Mouse (Mus musculus): ENCODE data around the gene Efcab9. TPM values are rescaled to one million over a fixed set of nuclear protein-coding genes. Genes with fewer than 3 reads are reported as not detected.

Efcab9 gene
- total and polyA plus RNA-seq, 2 experiments from 2014 or later, result 0.22 TPM; not detected in 1

DNA sequence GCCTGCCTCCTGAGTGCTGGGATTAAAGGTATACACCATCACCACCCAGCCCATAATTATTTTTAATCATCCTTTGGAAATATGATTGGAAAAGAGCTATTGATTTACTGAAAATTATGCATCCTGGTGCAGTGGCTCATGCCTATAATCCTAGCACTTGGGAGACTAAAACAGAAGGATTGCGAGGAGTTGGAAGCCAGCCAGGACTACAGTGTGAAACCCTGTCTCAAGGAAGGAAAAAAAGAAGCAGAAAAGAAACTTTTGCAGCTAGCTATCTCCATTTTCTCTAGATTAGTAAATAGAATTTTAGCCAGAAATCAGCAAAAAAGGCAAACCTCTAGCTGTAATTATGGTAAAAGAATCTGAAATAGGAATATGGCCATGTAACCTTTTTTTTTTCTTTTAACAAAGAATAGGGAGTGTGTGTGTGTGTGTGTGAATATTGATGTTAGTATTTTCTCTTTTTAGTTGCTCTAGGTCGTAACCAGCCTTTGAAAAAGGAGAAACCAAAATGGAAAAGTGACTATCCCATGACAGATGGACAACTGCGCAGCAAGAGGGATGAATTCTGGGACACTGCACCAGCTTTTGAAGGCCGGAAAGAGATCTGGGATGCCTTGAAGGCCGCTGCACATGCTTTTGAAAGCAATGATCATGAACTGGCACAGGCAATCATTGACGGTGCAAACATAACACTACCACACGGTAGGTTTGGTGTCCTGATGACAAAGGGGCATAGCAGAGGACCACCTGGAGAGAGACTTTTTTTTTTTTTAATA is 32.9 kb downstream of the Efcab9 start:
- no peaks in the 10 kb centered on the region for H3K36me3 ChIP-seq (ENCODE audit: insufficient read depth)
- WGBS, result 42% methylated on average over 7 of the region's 7 CpGs
- ATAC-seq, result no peak; the same call in 1 of the 2 replicates
- no peak for TF ChIP-seq CTCF (IDR thresholded peaks at IDR 0.05; ENCODE audit: low read depth)
- peak; percentile 77 for DNase-seq
- no peak overlapping the region for H3K9ac ChIP-seq
- H3K27me3 ChIP-seq (ENCODE audit: insufficient read depth, low read length), result no peaks in the 10 kb centered on the region
- no peaks in the 10 kb centered on the region for H3K9me3 ChIP-seq (ENCODE audit: low read length)
- H3K27ac ChIP-seq (ENCODE audit: low read depth, low read length), result no peak overlapping the region
- H3K4me1 ChIP-seq (ENCODE audit: insufficient read depth), result no peaks in the 10 kb centered on the region
- H3K4me2 ChIP-seq (ENCODE audit: low read depth), result no peak overlapping the region
- H3K4me3 ChIP-seq (ENCODE audit: low read depth, low read length), result no peak overlapping the region

DNA sequence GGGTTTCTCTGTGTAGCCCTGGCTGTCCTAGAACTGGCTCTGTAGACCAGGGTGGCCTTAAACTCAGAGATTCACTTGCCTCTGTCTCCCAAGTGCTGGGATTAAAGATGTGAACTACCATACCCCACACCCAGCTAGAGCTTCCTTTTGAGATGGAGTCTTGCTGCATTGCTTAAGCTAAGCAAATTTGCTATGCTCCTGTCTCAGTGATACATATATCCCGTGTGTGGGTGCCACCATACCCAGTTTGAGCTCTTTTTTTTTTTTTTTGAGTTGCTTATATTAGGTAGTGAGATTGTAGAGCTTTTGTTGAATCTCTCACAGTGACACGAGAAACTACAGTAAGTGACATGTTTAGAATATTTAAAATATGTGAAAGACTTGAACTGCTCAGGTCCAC is 36.6 kb downstream of the Efcab9 start:
- ATAC-seq, result no peak

GRCm38 (mm10) chr11:32493312-32493711 is 38.6 kb downstream of the Efcab9 start:
- Histone ChIP-seq H3K4me3 (ENCODE audit: low read depth, low read length) (no peak overlapping the region), H3K27ac (ENCODE audit: low read depth, low read length) (no peak overlapping the region), H3K4me1 (ENCODE audit: insufficient read depth) (0 out of 2 replicates have a peak, but pooled peaks cover 5% of the 10 kb centered on the region), H3K4me2 (ENCODE audit: low read depth) (no peak overlapping the region), H3K27me3 (ENCODE audit: insufficient read depth, low read length) (no peaks in the 10 kb centered on the region), H3K9ac (no peak overlapping the region), H3K36me3 (ENCODE audit: insufficient read depth) (no peaks in the 10 kb centered on the region), H3K9me3 (ENCODE audit: low read length) (no peaks in the 10 kb centered on the region)
- no peak for ATAC-seq
- no peak for TF ChIP-seq CTCF (IDR thresholded peaks at IDR 0.05; ENCODE audit: low read depth)
- DNase-seq, result no peak

More for the DNA sequence above, 36.6 kb downstream of the Efcab9 start:
- Histone ChIP-seq H3K9me3 (ENCODE audit: low read length) (no peaks in the 10 kb centered on the region), H3K27ac (ENCODE audit: low read depth, low read length) (no peak overlapping the region), H3K4me3 (ENCODE audit: low read depth, low read length) (no peak overlapping the region), H3K36me3 (ENCODE audit: insufficient read depth) (no peaks in the 10 kb centered on the region), H3K4me1 (ENCODE audit: insufficient read depth) (0 out of 2 replicates have a peak, but pooled peaks cover 2% of the 10 kb centered on the region), H3K27me3 (ENCODE audit: insufficient read depth, low read length) (no peaks in the 10 kb centered on the region), H3K4me2 (ENCODE audit: low read depth) (no peak overlapping the region), H3K9ac (no peak overlapping the region)
- no peak for TF ChIP-seq CTCF (IDR thresholded peaks at IDR 0.05; ENCODE audit: low read depth)
- DNase-seq, result no peak
- 77% methylated on average over 2 of the region's 2 CpGs for WGBS

- Histone ChIP-seq H3K27me3 (ENCODE audit: insufficient read depth, low read length) (no peaks in the 10 kb centered on the region), H3K36me3 (ENCODE audit: insufficient read depth) (no peaks in the 10 kb centered on the region), H3K4me3 (ENCODE audit: low read depth, low read length) (no peak overlapping the region), H3K9ac (no peak overlapping the region), H3K4me2 (ENCODE audit: low read depth) (no peak overlapping the region), H3K27ac (ENCODE audit: low read depth, low read length) (no peak overlapping the region), H3K4me1 (ENCODE audit: insufficient read depth) (0 out of 2 replicates have a peak, but pooled peaks cover 5% of the 10 kb centered on the region), H3K9me3 (ENCODE audit: low read length) (no peaks in the 10 kb centered on the region)
- DNase-seq (no peak), ATAC-seq (no peak)
- TF ChIP-seq CTCF (IDR thresholded peaks at IDR 0.05; ENCODE audit: low read depth), result no peak
- WGBS, result 97% methylated on average over 2 of the region's 2 CpGs
Measured at GRCm38 (mm10) chr11:32491079-32491478, 40.8 kb downstream of the Efcab9 start.

DNA sequence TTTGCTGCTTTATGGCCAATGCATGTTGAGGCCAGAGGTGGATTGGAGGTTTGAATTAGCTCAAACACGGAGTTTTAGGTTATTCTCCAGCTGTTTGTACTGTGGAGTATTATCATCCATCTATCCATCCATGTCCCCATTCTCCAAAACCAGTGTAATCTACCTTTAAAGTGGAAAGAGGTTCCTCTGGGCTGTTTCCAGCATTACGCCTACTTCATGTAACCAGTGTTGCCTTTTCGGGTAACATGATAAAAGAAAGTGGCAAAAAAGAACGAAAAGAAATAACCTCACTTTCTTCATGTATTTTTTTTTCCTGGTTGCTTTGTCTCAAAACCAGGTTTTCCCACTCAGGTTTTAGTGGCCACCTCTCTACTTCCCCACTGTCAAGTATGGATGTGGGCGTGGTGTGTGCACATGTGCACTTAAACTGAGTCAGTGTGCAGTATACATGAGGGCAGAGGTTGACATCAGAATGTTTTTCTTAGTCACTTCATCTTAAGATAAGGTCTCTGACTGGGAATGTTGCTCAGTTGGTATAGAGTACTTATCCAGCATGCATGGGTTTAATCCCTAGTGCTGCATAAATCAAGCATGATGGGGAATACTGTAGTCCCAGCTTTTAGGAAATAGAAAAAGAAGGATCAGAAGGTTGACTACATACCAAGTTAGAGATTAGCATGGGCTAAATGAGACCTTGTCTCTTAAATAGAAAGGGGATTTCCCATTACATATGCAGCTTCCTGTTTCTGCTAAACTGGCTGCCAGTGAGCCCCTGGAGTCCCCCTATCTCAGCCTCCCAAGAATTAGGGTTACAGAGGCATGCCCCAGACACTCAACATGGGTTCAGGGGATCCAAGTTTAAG is 42.8 kb downstream of the Efcab9 start:
- Histone ChIP-seq H3K27me3 (ENCODE audit: insufficient read depth, low read length) (no peaks in the 10 kb centered on the region), H3K4me1 (ENCODE audit: insufficient read depth) (0 out of 2 replicates have a peak, but pooled peaks cover 5% of the 10 kb centered on the region), H3K4me2 (ENCODE audit: low read depth) (no peak overlapping the region), H3K9ac (no peak overlapping the region), H3K36me3 (ENCODE audit: insufficient read depth) (no peaks in the 10 kb centered on the region), H3K9me3 (ENCODE audit: low read length) (no peaks in the 10 kb centered on the region), H3K4me3 (ENCODE audit: low read depth, low read length) (no peak overlapping the region), H3K27ac (ENCODE audit: low read depth, low read length) (no peak overlapping the region)
- DNase-seq, result no peak
- 92% methylated on average over 5 of the region's 5 CpGs for WGBS
- no peak for TF ChIP-seq CTCF (IDR thresholded peaks at IDR 0.05; ENCODE audit: low read depth)
- ATAC-seq, result no peak

- Histone ChIP-seq H3K9me3 (ENCODE audit: low read length) (no peaks in the 10 kb centered on the region), H3K4me1 (ENCODE audit: insufficient read depth) (0 out of 2 replicates have a peak, but pooled peaks cover 5% of the 10 kb centered on the region), H3K27ac (ENCODE audit: low read depth, low read length) (no peak overlapping the region), H3K9ac (no peak overlapping the region), H3K36me3 (ENCODE audit: insufficient read depth) (no peaks in the 10 kb centered on the region), H3K27me3 (ENCODE audit: insufficient read depth, low read length) (no peaks in the 10 kb centered on the region), H3K4me3 (ENCODE audit: low read depth, low read length) (no peak overlapping the region), H3K4me2 (ENCODE audit: low read depth) (no peak overlapping the region)
- no peak for TF ChIP-seq CTCF (IDR thresholded peaks at IDR 0.05; ENCODE audit: low read depth)
- DNase-seq (no peak), ATAC-seq (no peak)
Measured at GRCm38 (mm10) chr11:32488344-32488743, 43.5 kb downstream of the Efcab9 start.

- TF ChIP-seq CTCF (IDR thresholded peaks at IDR 0.05; ENCODE audit: low read depth), result peak; percentile 26; the same call in 1 of the 2 replicates
- WGBS, result 93% methylated on average over 3 of the region's 3 CpGs
- Histone ChIP-seq H3K27me3 (ENCODE audit: insufficient read depth, low read length) (no peaks in the 10 kb centered on the region), H3K27ac (ENCODE audit: low read depth, low read length) (no peak overlapping the region), H3K4me2 (ENCODE audit: low read depth) (no peak overlapping the region), H3K4me1 (ENCODE audit: insufficient read depth) (0 out of 2 replicates have a peak, but pooled peaks cover 5% of the 10 kb centered on the region), H3K36me3 (ENCODE audit: insufficient read depth) (no peaks in the 10 kb centered on the region), H3K9ac (no peak overlapping the region), H3K9me3 (ENCODE audit: low read length) (no peaks in the 10 kb centered on the region), H3K4me3 (ENCODE audit: low read depth, low read length) (no peak overlapping the region)
- ATAC-seq (no peak), DNase-seq (no peak)
Measured at GRCm38 (mm10) chr11:32487501-32487900, 44.4 kb downstream of the Efcab9 start.
